8 mouse cellular contexts compared by ENCODE assay signal in genomic region chr5:149636075-149636920, GRCm38 (mm10). TPM values are rescaled to one million over a fixed set of nuclear protein-coding genes. Genes with fewer than 3 reads are reported as not detected.
DNase-seq lines count a peak whose midpoint lies in the region; ATAC-seq lines count a peak whose summit lies in the region.

Hsph1 (minus strand) TSS chr5:149636376.

- H3K4me3 ChIP-seq in hindbrain, embryonic 12.5 days: peak within 1 kb of the TSS; percentile 74

- DNase-seq in NIH3T3 (ENCODE audit: low read depth): peak; percentile 99
- peak; percentile 100 for DNase-seq in cerebellum, postnatal 10 days
- peak; percentile 98 to 99 for DNase-seq in frontal cortex, postnatal 10 days (ENCODE audit: low spot score in 2 of 2)
- peak; percentile 99 for DNase-seq in layer of hippocampus, postnatal 14 days (ENCODE audit: low spot score in 2 of 2)
- DNase-seq in lung, postnatal 14 days: peak; percentile 96
- DNase-seq in retina, adult 2 months (ENCODE audit: low read depth, low spot score): peak; percentile 95
- DNase-seq in thymus, postnatal 36 days: peak; percentile 96 to 98

- H3K9me3 ChIP-seq in hindbrain, embryonic 12.5 days (replicated peaks): no peaks in the 10 kb centered on the region

- peaks cover 22% of the 10 kb centered on the region for H3K36me3 ChIP-seq in hindbrain, embryonic 12.5 days

- H3K9ac ChIP-seq in hindbrain, embryonic 12.5 days: peak within 1 kb of the TSS; percentile 77

- no peaks in the 10 kb centered on the region for H3K27me3 ChIP-seq in hindbrain, embryonic 12.5 days

- peaks cover 18% of the 10 kb centered on the region for H3K4me1 ChIP-seq in hindbrain, embryonic 12.5 days

- under 1% methylated on average over 60 of the region's 60 CpGs for WGBS in hindbrain, embryonic 12.5 days

- H3K4me2 ChIP-seq in hindbrain, embryonic 12.5 days (replicated peaks): peak within 1 kb of the TSS; percentile 93

- ATAC-seq in hindbrain, embryonic 12.5 days (ENCODE audit: low FRiP score): peak; percentile 99

- H3K27ac ChIP-seq in hindbrain, embryonic 12.5 days: peak within 1 kb of the TSS; percentile 88

RNA-seq across cellular contexts. Expression of gene Hsph1, which starts in this region (rescaled TPM):
- polyA plus RNA-seq in hindbrain, embryonic 12.5 days (2016; fragmentation: Nextera tagmentation; extraction: Ambion mirVana): 93.9 and 95.3 TPM in 2 replicates
- total RNA-seq in layer of hippocampus, postnatal 14 days (2021): 100 to 1,000 TPM; 237 to 281 TPM

Comparison
In these comparisons a context has a peak if more than half of its experiments do, and no peak if none do; other contexts are left out.
1. Peak in every context shown above with its lines: DNase-seq, ATAC-seq, H3K4me3 ChIP-seq and H3K27ac ChIP-seq.